Mouse (Mus musculus) midbrain, postnatal 0 days (tissue): Measurements from ENCODE around the gene Ddx19a. TPM values are rescaled to one million over a fixed set of nuclear protein-coding genes. Genes with fewer than 3 reads are reported as not detected.

Source experiments
- ATAC-seq: fragments of 200-750 bp; cut with Nextera tagmentation; 2 replicates; pipeline ENCODE4 v1.8.0; 2017; ENCODE audit warnings: moderate number of reproducible peaks, mild to moderate bottlenecking, moderate TSS enrichment, moderate library complexity; ENCODE audit not compliant: low FRiP score
- DNase-seq: peaks from one replicate; pipeline ENCODE4 v3.0.0-alpha.2; 2015; ENCODE audit warnings: low spot score
- H3K27ac ChIP-seq: fragments of 300-500 bp; sonication (generic); 2 replicates; pipeline ENCODE4 v1.5.1; 2014; ENCODE audit warnings: low read depth, mild to moderate bottlenecking, low read length, mixed read lengths
- H3K27me3 ChIP-seq: fragments of 300-500 bp; sonication (generic); 2 replicates; pipeline ENCODE4 v1.6.1; 2014; ENCODE audit warnings: low read length, control low read depth, mixed read lengths; ENCODE audit not compliant: insufficient read depth
- H3K36me3 ChIP-seq: fragments of 300-500 bp; sonication (generic); 2 replicates; pipeline ENCODE4 v1.6.1; 2014; ENCODE audit warnings: low read length, control low read depth, mixed read lengths; ENCODE audit not compliant: insufficient read depth
- H3K4me1 ChIP-seq: fragments of 300-500 bp; sonication (generic); 2 replicates; pipeline ENCODE4 v1.6.1; 2014; ENCODE audit warnings: mild to moderate bottlenecking, control low read depth, antibody characterized with exemption, low read length, mixed read lengths; ENCODE audit not compliant: insufficient read depth
- H3K4me2 ChIP-seq: fragments of 300-500 bp; sonication (generic); 2 replicates; pipeline ENCODE4 v1.6.1; 2014; ENCODE audit warnings: low read depth, mild to moderate bottlenecking, low read length, mixed read lengths; ENCODE audit not compliant: poor library complexity, severe bottlenecking
- H3K4me3 ChIP-seq: fragments of 300-500 bp; sonication (generic); 2 replicates; pipeline ENCODE4 v1.5.1; 2014; ENCODE audit warnings: low read depth, mild to moderate bottlenecking, low read length, moderate library complexity
- H3K9ac ChIP-seq: fragments of 300-500 bp; sonication (generic); replicated peaks from 2 replicates; pipeline ENCODE4 v1.6.1; 2014; ENCODE audit warnings: mild to moderate bottlenecking, low read length, moderate library complexity, mixed read lengths; ENCODE audit not compliant: poor library complexity, severe bottlenecking
- H3K9me3 ChIP-seq: fragments of 300-500 bp; sonication (generic); 2 replicates; pipeline ENCODE4 v1.6.1; 2016; ENCODE audit warnings: low read length, control low read depth
- CTCF ChIP-seq: IDR thresholded peaks from 2 replicates; pipeline ENCODE4 v1.5.1; 2016; ENCODE audit warnings: antibody characterized with exemption, mild to moderate bottlenecking
- WGBS: fragments of 180-500 bp; shearing (Covaris S2); extraction: QIAGEN DNeasy Blood & Tissue Kit; methylation state at CpG from one replicate; pipeline ENCODE4 v1.1.7; 2014; 5-methylcytosine and 5-hydroxymethylcytosine counted together
- microRNA-seq: library from miRNA; unstranded; fragments of <30 nt; microRNA quantifications from one replicate; pipeline ENCODE4, GENCODE M21; 2016; ENCODE audit warnings: borderline number of aligned reads
- polyA plus RNA-seq: library from polyadenylated mRNA; unstranded; fragments of >200 nt; fragmentation: Nextera tagmentation; extraction: Ambion mirVana; gene quantifications from 2 replicates; pipeline ENCODE4 v1.2.1, GENCODE M21; 2015
- total RNA-seq: library from RNA; depleted of rRNA; stranded (reverse); fragments of >200 nt; gene quantifications from 2 replicates; pipeline ENCODE4 v1.2.3, GENCODE M21; 2014; rRNA removed

Ddx19a gene
- total and polyA plus RNA-seq, 2 experiments from 2014 or later = 13.4 to 31.6 TPM

- Histone ChIP-seq H3K27me3 (no peaks in the 10 kb centered on the region), H3K36me3 (0 out of 2 replicates have a peak, but pooled peaks cover 2% of the 10 kb centered on the region), H3K9ac (no peak overlapping the region), H3K27ac (no peak overlapping the region), H3K4me3 (no peak overlapping the region), H3K4me1 (no peaks in the 10 kb centered on the region), H3K9me3 (no peaks in the 10 kb centered on the region), H3K4me2 (no peak overlapping the region)
- DNase-seq (no peak), ATAC-seq (no peak)
- TF ChIP-seq CTCF = no peak
- 53% methylated on average over 5 of the region's 5 CpGs for WGBS
Measured at GRCm38 (mm10) chr8:110929066-110929465, 68.5 kb downstream of the Ddx19a start.

DNA sequence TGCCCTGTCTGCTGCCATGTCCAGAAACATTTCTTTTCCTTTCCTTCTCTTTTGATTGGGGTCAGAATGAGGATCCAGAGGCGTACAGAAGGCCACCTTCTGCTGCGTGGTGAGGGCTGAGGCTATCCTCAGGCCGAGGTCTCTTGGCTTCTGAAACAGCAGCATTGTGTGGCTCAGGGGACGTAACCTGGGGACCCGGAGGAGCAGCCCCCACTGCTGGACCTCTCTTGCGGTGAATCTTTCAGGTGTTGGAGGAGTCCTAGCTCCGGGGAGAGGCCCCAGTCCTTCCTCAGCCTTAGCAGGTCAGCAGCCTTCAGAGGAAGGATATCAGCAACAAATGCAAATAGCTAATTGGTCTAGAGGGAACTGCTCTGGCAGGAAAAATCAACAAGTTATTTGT lies 69.2 kb downstream of the Ddx19a start:
- no peaks in the 10 kb centered on the region for H3K27me3 ChIP-seq
- 0 out of 2 replicates have a peak overlapping the region, but pooled peaks have one; percentile 38 for H3K27ac ChIP-seq
- no peak overlapping the region for H3K4me2 ChIP-seq
- no peaks in the 10 kb centered on the region for H3K9me3 ChIP-seq
- 83% methylated on average over 7 of the region's 7 CpGs for WGBS
- H3K9ac ChIP-seq = no peak overlapping the region
- no peak for TF ChIP-seq CTCF
- H3K4me3 ChIP-seq = no peak overlapping the region
- no peak for ATAC-seq
- DNase-seq = no peak
- no peaks in the 10 kb centered on the region for H3K4me1 ChIP-seq
- 0 out of 2 replicates have a peak, but pooled peaks cover 2% of the 10 kb centered on the region for H3K36me3 ChIP-seq

GRCm38 (mm10) chr8:110926690-110927089 lies 70.9 kb downstream of the Ddx19a start:
- Histone ChIP-seq H3K27me3 (no peaks in the 10 kb centered on the region), H3K9ac (no peak overlapping the region), H3K4me3 (no peak overlapping the region), H3K4me2 (no peak overlapping the region), H3K4me1 (no peaks in the 10 kb centered on the region), H3K9me3 (no peaks in the 10 kb centered on the region), H3K36me3 (0 out of 2 replicates have a peak, but pooled peaks cover 2% of the 10 kb centered on the region), H3K27ac (no peak overlapping the region)
- WGBS = 45% methylated on average over 5 of the region's 5 CpGs
- DNase-seq (no peak), ATAC-seq (no peak)
- TF ChIP-seq CTCF = no peak

DNA sequence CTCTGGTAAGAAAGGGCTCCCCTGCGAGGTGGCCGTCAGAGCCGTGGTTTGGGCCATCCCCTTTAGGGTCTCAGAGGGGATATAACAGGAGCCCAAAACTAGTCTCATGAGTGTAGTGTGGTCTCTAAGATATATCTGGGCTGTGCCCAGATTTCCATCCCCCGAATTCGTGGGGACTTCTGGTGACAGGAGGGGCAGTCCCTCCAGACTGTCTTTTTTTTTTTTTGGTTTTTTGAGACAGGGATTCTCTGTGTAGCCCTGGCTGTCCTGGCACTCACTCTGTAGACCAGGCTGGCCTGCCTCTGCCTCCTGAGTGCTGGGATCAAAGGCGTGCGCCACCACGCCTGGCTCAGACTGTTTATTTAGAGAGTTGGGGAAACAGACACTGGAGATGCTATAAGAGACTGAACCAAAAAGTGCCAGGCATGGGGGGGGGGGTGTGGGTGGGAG lies 71.9 kb downstream of the Ddx19a start:
- no peak overlapping the region for H3K4me3 ChIP-seq
- no peaks in the 10 kb centered on the region for H3K27me3 ChIP-seq
- no peak overlapping the region for H3K4me2 ChIP-seq
- H3K9me3 ChIP-seq = no peaks in the 10 kb centered on the region
- DNase-seq (no peak), ATAC-seq (no peak)
- no peak overlapping the region for H3K9ac ChIP-seq
- H3K36me3 ChIP-seq = no peaks in the 10 kb centered on the region
- H3K27ac ChIP-seq = no peak overlapping the region
- 87% methylated on average over 8 of the region's 8 CpGs for WGBS
- TF ChIP-seq CTCF = no peak
- peaks cover 10% of the 10 kb centered on the region for H3K4me1 ChIP-seq

Small RNA genes lying within 50 kb of the gene (microRNA-seq; reads per million reads assigned to microRNA genes)
- gene Gm24103 = not detected
- gene Mir3473d = not detected

Other genes with a start within 250 kb of the Ddx19a start
- 5.4 and 5.8 TPM in 2 replicates for gene Il34, start 191.9 kb downstream of the Ddx19a start, total RNA-seq
- 9.1 and 11.3 TPM in 2 replicates for gene Il34, start 191.9 kb downstream of the Ddx19a start, polyA plus RNA-seq
- 45.8 and 50.9 TPM in 2 replicates for gene Cog4, start 151.2 kb downstream of the Ddx19a start, total RNA-seq
- gene Cog4, start 151.2 kb downstream of the Ddx19a start, polyA plus RNA-seq = 51.0 and 53.9 TPM in 2 replicates
- gene Sf3b3, start 151.0 kb downstream of the Ddx19a start, total RNA-seq = 82.9 and 93.2 TPM in 2 replicates
- gene Sf3b3, start 151.0 kb downstream of the Ddx19a start, polyA plus RNA-seq = 59.8 and 65.0 TPM in 2 replicates
- 11.8 and 15.5 TPM in 2 replicates for gene Fuk, start 95.3 kb downstream of the Ddx19a start, total RNA-seq
- 3.5 and 4.4 TPM in 2 replicates for gene Fuk, start 95.3 kb downstream of the Ddx19a start, polyA plus RNA-seq
- 39.7 and 45.7 TPM in 2 replicates for gene St3gal2, start 77.9 kb downstream of the Ddx19a start, total RNA-seq
- gene St3gal2, start 77.9 kb downstream of the Ddx19a start, polyA plus RNA-seq = 20.4 and 21.3 TPM in 2 replicates
- gene Ddx19b, start 34.0 kb upstream of the Ddx19a start, total RNA-seq = 11.0 and 14.7 TPM in 2 replicates
- gene Ddx19b, start 34.0 kb upstream of the Ddx19a start, polyA plus RNA-seq = 5.0 and 5.2 TPM in 2 replicates
- 110 and 111 TPM in 2 replicates for gene Aars, start 35.3 kb upstream of the Ddx19a start, total RNA-seq
- 86.8 and 91.9 TPM in 2 replicates for gene Aars, start 35.3 kb upstream of the Ddx19a start, polyA plus RNA-seq
- gene Exosc6, start 58.5 kb upstream of the Ddx19a start, total RNA-seq = not detected in 2 replicates
- not detected in 2 replicates for gene Exosc6, start 58.5 kb upstream of the Ddx19a start, polyA plus RNA-seq
- gene Clec18a, start 94.6 kb upstream of the Ddx19a start, total RNA-seq = not detected in 2 replicates
- gene Clec18a, start 94.6 kb upstream of the Ddx19a start, polyA plus RNA-seq = 0.10 and 0.39 TPM in 2 replicates
- gene Pdpr, start 96.8 kb upstream of the Ddx19a start, total RNA-seq = 19.3 and 19.5 TPM in 2 replicates
- gene Pdpr, start 96.8 kb upstream of the Ddx19a start, polyA plus RNA-seq = 6.7 and 9.5 TPM in 2 replicates